Mouse (Mus musculus): ENCODE measurements around the gene Trub2.
A peak's percentile ranks its signal among the peaks of the same experiment; 100 is the strongest.

Gene Trub2

GRCm38 (mm10) chr2:29724664-29725365, 63.5 kb downstream of the Trub2 start:
- DNase-seq (ENCODE audit: extremely low spot score) = no peak

- no peak for DNase-seq (ENCODE audit: extremely low spot score)
Measured at GRCm38 (mm10) chr2:29723132-29723531, 65.2 kb downstream of the Trub2 start.

- no peak for DNase-seq (ENCODE audit: extremely low spot score)
Measured at GRCm38 (mm10) chr2:29718581-29718980, 69.7 kb downstream of the Trub2 start.

- DNase-seq (ENCODE audit: extremely low spot score) = peak; percentile 65
Measured at GRCm38 (mm10) chr2:29716691-29717090, 71.6 kb downstream of the Trub2 start.

- DNase-seq (ENCODE audit: extremely low spot score) = peak; percentile 9
Measured at GRCm38 (mm10) chr2:29716143-29716542, 72.2 kb downstream of the Trub2 start.

- no peak for DNase-seq (ENCODE audit: extremely low spot score)
Measured at GRCm38 (mm10) chr2:29714127-29714526, 74.2 kb downstream of the Trub2 start.

GRCm38 (mm10) chr2:29713501-29713900, 74.8 kb downstream of the Trub2 start:
- no peak for DNase-seq (ENCODE audit: extremely low spot score)

GRCm38 (mm10) chr2:29711877-29712276, 76.4 kb downstream of the Trub2 start:
- no peak for DNase-seq (ENCODE audit: extremely low spot score)

Data from embryo, embryonic 9.5 days (tissue).